Mouse (Mus musculus) cerebellum, adult 18-20 months (tissue): ENCODE measurements around the gene Trpm3.

Experiments used
- DNase-seq, 2 experiments: peaks; one replicate each; pipeline ENCODE4 v3.0.0; 2021

Gene Trpm3

DNA sequence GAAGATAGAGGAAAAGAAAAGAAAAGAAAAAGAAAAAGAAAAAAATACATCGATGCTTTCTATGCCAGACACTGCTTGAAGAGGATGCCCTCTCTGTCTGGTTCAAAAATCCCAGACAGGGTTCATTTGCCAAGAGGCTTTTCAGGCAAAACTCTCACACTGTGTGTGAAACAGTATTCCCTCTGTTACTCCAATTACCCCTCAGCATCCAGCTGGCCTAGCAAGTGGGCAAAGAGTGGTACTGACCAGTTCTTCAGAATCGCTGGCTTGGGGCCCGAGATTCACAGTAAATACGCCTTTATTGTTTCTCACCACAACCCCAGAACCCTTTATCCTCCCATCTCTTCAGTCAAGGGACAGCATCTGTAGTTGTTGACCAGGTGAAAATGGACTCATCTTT, 178.5 kb downstream of the Trpm3 start:
- no peak for DNase-seq

GRCm38 (mm10) chr19:22326813-22327212, 188.0 kb downstream of the Trpm3 start:
- DNase-seq: no peak

DNA sequence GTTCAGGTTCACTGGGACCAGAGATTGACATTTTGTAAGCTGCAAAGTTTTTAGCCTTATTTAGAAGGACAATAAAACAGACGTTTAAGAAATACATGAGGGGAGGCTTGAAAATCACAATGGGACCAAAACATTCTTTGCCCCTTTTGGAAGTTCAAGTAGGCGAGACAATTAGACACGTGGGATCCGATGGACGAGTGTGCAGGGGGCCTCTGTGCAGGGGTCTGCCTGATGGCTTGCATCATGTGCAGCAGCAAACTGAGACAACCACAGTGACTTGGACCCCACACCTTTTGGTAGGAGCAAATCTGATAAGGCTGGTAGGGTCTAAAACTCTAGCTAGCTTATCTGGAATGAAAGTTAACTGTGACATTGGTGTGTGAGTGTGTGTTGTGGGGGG, 188.4 kb downstream of the Trpm3 start:
- DNase-seq: no peak

DNA sequence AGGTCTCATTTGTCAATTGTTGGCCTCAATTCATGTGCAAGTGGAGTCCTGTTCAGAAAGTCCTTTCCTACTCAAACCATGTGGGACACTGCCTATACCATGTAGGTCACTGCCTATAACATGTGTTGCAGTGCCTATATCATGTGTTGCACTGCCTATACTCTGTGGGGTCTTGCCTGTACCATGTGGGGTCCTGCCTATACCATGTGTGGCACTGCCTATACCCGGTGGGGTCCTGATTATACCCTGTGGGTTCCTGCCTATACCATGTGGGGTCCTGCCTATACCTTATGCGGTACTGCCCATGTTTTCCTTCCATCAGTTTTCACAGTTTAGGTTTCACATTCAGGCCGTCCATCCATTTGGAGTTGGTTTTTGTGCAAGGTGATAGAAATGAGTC, 197.4 kb downstream of the Trpm3 start:
- no peak for DNase-seq

DNA sequence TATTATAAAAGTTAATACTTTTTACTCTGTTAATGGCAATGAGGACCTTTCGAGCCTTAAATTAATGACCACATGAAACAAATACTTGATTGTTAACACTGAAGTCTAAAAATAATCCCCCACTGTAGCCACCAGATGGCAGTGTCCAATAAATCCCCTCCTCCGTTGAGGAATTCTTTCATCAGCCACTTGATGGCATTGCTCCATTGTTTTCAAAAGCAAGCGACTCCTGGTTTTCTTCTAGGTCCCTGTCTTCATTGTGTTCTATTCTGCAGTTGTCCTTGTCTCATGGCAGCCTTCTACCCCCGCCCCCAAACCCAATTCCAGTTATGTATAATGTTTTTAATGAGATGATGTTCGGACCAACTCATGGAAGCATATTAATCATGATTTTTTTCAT, 198.6 kb downstream of the Trpm3 start:
- DNase-seq: peak; percentile 74 to 75

DNA sequence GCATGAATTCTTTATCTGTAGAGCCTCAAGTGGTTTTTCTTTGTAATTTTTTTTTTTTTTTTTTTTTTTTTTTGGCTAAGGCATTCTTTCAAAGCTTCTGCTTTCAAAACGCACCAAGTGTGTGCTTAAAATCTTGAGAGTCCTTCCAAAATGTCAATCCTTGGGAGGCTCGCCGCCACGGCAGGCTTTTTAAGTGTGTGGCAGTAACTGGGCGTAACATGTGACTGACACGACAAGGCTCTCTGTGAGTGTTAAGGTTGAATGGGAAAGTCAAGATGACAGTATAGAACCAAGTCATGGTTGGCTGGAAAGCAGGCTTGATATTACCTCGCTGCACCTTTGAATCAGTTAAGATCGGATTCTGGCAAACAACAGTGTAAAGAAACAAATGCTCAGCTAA, 200.1 kb downstream of the Trpm3 start:
- DNase-seq: no peak

GRCm38 (mm10) chr19:22354037-22354541, 215.2 kb downstream of the Trpm3 start:
- peak; percentile 19 to 41 for DNase-seq

DNA sequence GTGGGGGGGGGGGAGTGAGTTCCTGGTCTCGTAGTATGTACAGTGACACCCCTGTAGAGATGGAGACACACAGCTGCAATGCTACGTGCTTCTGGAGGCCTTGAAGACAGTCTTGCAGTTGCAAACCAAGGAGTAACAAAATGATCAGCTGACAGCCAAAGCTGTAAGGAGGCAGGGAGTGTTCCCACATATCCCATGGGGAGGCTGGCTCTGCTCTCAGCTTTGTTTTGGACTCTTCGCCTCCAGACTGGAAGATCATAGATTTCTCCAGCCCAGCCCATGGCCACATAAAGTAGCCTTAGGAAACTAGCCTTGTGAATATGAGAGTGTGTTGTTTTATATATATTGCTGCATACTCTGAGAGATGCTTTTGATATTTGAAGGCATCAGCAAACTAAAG, 248.0 kb downstream of the Trpm3 start:
- DNase-seq: no peak

DNA sequence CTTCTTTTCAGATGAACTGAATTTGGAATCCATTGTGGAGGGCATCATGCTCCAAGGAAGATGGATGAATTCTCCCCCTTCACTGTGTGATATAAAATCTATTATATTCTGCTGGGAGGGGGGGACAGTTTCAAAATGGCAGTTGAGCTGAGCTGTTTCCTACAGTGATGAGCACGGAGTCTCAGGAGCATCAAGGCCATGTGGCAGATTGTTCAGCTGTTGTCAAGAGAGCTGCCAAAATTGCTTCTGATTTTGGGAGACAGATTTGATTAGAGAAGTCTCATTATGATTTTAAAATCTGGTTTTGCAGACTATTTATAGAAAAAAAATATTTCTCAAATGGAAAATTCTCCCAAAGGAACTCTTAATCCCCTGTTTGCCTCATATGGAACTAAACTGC, 255.9 kb downstream of the Trpm3 start:
- DNase-seq: no peak

DNA sequence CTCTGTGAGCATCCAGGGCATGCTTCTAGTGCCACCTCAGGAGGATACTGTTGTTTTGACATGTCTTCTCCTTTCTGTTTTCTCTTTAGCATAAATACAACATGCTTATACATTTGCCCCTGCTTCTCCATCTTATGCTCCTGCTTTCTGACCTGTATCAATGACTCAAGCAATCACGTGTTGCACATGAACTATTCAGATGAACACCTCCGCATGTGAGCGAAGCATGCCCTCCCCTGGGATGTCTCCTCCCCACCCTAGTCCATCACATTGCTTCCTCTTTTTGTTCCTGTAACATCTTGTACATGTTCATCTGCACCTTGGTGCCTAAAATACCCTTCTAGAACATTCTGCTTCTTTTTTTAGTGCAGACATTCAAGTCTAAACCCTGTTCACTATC, 265.2 kb downstream of the Trpm3 start:
- no peak for DNase-seq

DNA sequence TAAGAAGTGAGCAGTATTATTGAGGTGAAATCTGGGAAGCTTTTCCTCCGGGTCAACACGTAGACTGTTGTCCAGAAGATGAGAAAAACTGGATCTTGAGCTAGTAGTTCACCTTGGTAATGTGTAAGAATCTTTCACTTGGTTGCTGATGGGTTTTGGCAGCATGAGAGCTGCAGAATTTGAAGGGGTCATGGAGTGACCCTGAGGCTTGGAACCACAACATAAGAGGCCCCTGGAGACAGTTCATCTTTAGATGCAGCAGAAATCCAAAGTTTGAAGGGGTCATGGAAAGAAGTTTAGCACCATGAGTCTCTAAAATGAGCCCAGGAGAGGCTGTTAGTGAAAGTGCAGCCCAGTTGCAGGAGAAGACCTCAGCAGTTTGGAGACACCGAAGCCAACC, 279.4 kb downstream of the Trpm3 start:
- no peak for DNase-seq

DNA sequence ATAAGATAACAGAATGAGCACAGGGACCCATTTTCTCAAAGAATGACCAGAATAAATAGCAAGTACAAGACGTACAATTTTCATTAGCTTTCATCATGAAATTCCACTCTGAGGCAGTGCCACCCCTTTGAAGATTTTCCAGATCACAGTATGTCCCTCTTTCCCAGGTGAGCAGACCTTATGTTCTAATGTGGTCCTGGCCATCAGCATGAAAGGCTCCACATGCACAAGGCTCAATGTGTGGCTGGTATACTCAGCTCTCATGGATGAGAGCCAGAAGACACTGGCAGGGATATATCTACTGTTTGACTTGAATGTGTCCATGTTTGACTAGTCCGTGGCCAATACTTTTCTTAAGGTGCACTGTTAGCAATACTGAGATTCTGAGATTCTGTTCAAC, 298.4 kb downstream of the Trpm3 start:
- DNase-seq: peak; percentile 73 to 79

- peak; percentile 81 to 86 for DNase-seq
Observed at GRCm38 (mm10) chr19:22447418-22448339, 308.8 kb downstream of the Trpm3 start.

DNA sequence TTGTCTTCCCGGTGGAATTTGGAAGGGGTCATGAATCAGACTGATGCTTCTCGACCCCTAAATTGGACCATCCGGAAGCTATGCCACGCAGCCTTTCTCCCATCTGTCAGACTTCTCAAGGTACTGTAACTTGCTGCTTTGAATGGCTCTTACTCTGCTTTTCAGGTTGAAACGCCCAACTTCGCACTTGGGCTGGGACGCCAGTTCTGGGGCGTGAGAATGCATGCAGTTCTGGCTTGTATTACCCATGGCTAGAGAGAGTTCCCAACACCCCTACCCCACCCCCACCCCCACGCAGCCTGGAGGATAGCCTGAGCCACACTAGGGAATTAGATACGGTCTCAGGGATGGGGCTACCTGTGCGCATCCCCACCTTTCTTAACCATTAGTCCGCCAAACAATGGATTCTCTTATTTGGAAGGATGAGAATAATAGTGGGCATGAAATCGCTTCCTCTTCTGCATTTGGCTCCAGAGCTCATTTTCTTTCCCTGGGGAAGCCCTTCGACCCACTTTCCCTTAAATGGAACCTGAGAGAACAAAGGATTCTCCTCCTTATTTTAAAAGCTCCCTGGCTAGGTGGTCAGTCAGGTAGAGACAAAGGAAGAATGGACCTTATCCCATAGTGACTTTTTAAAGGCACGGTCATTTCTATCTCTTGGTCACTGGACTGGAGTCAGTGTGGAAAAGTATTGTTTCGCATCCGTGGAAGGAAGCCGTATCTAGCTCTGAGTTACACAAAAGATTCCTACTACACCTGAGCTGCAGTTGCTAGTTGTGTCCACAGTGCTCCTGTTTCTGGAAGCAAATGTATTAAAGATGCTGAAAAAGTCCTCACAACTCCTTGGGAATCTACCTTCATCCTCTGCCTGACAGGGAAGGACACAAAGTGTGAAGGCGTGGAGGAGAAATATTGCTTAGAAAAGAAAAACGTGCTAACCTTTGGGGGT, 309.8 kb downstream of the Trpm3 start:
- DNase-seq: peak; percentile 59 to 64

DNA sequence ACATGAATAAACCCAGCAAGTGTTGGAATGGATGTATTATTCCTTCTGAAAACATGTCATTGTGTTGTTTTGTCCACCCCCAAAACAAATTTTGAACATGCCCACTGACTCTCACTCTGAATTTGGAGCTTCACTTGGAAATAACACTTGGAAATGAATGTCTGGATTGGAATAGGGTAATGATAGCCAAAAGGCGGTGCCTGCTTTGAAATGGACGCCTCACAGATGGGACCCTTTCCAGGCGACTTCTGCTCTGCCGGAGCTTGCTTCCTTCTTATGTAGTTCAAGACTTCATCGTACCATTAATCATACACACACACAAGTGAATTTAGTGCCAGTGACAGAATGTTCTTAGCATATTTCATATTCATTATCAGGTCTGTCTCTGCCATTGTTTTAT, 312.4 kb downstream of the Trpm3 start:
- peak in 1 of 2 experiments; percentile 39 for DNase-seq

- DNase-seq: peak in 1 of 2 experiments; percentile 14
Observed at GRCm38 (mm10) chr19:22456935-22457334, 318.1 kb downstream of the Trpm3 start.

DNA sequence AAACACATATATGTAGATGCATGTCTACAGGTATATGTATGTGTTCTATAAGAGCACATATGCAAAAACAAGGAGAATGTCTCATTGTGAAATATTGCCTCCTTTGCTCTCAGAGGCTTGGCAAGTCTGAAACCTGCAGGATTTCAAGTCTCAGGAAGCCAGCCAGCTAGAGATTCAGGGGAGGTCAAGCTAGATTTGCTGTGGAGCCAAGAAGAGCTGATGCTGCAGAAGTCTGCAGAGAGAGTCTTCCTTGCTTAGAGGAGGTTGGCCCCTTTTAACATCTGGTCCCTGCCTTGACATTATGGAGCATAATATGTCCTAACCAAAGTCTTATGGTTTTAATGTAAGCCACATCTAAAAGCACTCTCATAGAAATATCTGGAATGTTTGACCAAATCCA, 323.2 kb downstream of the Trpm3 start:
- DNase-seq: peak; percentile 45 to 66

DNA sequence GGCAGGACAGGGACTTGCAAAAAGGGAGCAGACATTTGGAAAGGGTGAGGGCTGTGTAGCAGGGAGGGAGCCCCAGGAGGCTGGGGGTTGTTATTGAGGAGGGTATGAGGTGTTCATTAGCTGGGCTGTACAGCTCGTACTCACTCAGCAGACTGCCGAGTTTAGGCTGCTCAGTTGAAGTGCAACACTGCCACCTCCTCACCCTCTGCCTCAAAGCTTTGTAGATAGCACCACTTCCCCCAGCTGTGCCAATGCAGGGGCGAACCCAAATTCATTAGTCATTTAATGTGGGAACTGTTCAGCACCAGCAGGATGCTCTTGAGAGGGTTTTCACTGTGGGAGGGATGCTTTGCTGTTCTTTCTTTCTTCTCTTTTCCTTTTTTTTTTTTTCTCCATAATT, 324.7 kb downstream of the Trpm3 start:
- DNase-seq: no peak

DNA sequence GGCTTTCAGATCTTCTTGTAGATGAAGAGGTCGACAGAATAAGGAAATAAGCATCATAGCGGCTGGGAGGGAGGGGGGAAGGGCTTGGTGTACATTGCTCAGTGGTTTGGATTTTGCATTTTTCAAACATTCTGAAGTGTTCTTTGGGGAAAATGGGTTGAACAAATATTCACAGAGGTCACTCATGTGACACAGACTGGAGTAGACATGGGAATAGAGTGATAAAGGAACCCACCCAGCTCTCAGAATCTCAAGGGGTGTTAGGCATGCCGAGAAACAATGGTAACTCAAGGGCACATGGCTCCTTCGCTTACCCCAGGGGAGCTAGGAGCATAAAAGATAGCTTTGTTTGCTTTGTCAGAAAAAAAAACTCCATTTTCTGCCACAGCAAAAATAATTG, 330.8 kb downstream of the Trpm3 start:
- no peak for DNase-seq

DNA sequence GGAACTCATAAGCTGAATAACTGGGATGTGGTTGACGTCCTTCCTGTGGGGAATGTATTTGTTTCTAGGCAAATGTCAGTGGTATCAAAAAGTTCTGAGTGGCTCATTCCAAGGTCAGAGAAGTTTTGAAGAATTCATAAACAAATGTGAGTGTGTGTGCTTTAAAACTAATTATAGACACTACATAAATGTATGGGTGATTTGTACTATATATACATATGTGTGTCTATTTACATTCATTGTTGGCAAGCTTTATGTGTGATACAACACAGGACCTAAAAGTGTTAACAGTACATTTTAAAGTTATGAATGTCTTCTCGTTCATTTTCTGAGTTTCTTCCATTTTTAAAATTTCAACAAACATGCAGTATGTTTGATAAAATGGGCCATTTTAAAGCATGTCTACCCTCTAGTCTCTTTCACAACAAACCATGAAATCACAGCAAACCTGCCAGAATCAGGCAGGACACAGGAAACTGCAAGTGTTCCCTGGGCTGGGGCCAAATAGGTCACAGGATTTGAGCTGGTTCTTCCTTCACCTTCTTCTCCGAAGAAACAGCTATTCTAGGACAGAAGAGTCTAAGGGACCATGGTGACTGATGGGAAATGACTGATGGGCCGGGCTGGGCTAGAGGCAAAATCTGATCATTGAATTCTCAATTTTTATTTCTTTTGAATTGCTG, 334.3 kb downstream of the Trpm3 start:
- peak; percentile 87 to 93 for DNase-seq

DNA sequence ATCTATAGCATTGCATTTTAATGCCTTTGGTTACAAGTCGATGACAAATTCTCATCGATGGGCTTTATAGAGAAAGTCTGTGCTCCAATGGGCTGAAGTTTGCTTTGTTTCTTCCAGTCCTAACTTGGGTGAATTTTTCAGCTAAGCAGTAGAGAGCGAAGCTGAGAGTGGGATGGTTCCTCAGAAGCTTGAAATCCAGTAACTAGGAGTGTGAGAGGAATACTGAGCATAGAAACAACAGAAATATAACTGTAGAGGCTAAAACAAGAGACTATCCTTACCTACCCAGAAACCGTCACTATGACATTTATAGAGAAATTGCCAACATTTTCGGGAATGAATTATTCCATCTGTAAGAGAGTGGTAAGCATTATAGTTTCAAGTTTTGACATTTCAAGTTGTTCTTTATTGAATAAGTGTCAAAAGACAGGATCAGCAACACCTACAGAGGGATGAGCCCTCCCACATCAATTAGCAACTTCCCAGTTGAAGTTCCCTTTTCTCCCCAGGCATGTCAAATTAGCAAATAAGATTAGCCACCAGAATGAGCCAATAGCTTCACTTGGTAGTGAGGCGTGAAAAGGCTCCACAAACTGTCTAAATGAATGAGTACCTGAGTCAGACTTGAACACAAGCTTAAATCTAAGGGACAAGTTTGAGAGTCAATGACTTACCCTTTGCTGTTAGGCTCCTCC, 339.6 kb downstream of the Trpm3 start:
- no peak for DNase-seq

DNA sequence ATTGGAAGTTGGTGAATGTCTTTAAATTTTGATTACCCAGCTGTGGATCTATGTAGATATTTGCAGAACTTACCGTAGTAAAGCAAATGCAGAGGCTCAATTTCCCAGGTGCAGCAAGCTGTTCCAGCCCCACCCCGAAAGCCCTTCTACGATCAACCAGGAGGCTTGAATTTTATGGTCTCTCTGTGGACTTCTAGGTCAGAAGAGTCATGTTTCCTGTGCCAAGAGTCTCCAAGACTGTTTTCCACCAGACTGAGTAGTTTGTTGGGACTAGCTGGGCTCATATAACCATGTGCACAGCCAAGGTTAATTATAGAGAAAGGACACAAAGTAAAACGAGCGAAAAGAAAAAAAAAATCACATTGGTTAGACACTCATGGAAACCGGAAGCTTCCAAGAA, 364.6 kb downstream of the Trpm3 start:
- DNase-seq: no peak
